Mouse (Mus musculus) layer of hippocampus, postnatal 36 days (tissue): Measurements from ENCODE around the gene App. TPM values are rescaled to one million over a fixed set of nuclear protein-coding genes. Genes with fewer than 3 reads are reported as not detected.

Source experiments
- DNase-seq, 2 experiments: peaks; one replicate each; pipeline ENCODE4 v3.0.0; 2022
- total RNA-seq, 2 experiments: library from RNA; stranded (reverse); gene quantifications; 2 replicates each; pipeline ENCODE4 v1.2.3; 2021

The App gene
- 1,000 to 10,000 TPM; 1,157 to 1,249 TPM for total RNA-seq

GRCm38 (mm10) chr16:85173373-85174081, at the start of gene App:
TSS of gene App (minus strand) at chr16:85173766.
- peak; percentile 91 to 95 for DNase-seq

- DNase-seq: peak; percentile 5 to 32
These were observed 42.3 kb upstream of the App start for GRCm38 (mm10) chr16:85215846-85216245.

- DNase-seq: no peak
These were observed 41.6 kb upstream of the App start for GRCm38 (mm10) chr16:85215173-85215572.

- no peak for DNase-seq
These were observed 22.1 kb upstream of the App start for GRCm38 (mm10) chr16:85195622-85196021.

DNA sequence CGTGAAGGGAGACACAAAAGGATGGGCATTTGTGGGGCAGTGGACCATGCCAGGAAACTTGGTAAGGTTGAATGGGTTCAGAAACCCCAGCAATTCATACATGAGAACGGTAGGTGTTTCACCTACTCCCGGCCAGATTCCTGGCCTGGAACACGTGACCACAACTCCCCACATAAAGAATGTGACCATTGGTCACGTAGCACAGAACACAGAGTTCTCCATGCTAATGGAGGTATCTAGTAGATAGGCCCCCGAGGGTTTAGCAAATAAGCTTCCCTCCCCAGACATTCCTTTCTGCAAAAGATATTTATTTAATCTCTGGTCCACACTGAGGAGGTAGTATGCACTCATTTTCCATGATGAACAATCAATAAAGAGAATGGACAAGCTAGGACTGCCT, 21.6 kb upstream of the App start:
- DNase-seq: no peak

- no peak for DNase-seq
These were observed 7.9 kb upstream of the App start for GRCm38 (mm10) chr16:85181502-85181901.

DNA sequence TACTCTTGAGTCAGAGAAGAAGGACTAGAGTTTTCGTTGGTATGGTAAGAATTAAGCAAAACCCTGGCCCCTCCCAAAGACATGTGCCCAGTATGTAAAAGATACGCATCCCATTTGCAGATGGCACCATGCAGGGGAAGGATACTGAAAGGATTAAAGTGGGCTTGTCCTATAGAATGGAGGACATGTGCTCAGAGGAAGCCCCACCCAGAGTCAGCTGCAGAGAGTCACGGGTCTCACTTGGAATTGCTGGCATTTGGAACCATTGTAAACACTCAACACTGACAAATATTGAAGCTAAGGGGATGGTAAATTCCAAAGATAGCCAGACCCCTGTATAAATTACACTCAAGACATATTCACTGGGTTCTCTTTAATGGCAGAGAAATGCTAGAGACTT, 7.1 kb upstream of the App start:
- DNase-seq: no peak

DNA sequence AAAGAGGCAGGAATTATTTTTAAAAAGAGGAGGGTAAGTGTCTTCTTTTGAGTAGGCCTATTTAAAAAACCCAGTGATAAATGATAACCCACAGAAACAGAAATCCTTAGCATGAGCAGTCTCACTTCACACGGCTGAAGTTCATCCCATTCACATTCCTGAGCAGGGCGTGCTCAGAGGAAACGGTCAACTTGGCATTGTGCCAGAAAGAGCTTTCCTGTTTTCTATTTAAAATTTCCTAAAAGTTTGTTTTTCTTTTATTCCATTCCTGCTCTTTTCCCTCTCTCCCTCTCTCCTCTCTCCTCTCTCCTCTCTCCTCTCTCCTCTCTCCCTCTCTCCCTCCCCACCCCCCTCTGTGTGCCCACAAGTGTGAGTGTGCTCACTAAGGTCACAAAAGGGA, 3.1 kb upstream of the App start:
- no peak for DNase-seq

- peak; percentile 59 to 60 for DNase-seq
These were observed 794 bp downstream of the App start for GRCm38 (mm10) chr16:85172571-85173372.

DNA sequence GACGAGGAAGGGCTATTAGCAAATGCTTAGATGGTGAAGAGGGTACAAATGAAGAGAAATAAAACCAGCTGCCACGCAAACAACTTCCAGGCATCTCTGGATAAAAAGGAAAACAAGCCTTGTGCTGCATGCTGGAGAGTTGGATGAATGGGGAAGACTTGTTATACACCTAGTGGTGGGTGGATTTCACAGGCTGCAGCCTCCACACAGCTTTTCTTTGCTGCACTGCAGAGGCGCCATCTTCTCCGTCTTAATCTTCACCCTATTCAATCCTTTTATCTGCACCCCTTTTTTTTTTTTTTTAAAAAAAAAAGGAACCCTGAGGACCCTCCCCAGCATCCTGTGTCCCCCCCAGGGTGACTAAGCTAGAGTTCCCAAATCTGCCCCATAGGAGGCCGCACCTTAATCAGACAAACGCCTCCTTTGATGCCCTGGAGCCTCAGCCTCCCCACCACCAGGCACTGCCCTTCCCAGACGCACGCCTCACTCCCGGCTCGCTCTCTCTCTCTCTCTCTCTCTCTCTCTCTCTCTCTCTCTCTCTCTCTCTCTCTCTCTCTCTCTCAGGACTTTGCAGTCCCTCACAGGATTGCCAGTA, 1.5 kb downstream of the App start:
- peak in 1 of 2 experiments; percentile 56 for DNase-seq

DNA sequence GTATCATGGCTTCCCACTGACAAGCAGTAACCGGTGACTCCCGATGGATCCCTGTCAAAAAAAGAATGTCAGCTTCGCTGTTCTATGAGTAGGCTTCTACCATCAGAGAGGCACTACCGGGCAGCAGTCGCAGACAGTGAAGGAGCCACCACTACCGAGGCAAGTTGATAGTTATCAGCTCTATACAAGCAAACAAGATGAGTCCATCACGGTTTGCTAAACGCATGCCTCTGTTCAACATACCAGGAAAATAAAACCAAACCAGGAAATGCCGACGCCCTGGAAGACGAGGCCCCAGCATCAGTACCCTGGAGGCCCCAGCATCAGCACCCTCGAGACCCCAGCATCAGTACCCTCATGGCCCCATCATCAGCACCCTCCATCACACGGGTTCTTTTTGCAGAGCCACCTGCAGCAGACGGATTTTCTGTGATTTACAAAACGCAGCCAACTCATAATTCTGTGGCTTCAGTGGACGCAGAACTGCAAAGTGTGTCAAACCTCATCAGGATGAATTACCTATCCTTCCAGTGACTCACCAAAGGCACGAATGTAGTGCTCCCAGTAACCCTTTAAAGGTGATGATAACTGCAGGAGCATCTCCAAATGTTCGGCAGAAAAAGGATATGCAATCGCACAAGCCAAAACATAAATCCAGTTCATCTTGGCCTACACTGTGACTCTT, 2.6 kb downstream of the App start:
- DNase-seq: no peak

GRCm38 (mm10) chr16:85168821-85169220, 4.7 kb downstream of the App start:
- no peak for DNase-seq

DNA sequence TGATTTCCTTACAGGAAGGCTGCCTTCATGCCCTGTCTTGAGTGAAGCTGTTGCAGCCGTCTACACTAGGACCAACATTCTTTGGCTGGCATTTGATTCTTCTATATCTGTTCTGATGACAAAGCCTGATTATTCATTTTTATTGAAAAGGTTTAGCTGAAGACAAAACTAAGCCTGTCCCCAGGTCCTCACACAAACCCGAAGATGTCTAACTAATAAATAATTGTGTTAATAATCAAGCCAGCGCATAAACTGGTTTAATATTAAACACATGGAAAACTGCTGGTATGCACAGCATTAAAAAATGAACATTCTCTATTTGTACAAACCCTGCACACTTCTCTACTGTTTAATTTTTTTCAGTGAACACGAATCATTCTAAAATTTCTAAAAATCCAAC, 7.4 kb downstream of the App start:
- DNase-seq: no peak

DNA sequence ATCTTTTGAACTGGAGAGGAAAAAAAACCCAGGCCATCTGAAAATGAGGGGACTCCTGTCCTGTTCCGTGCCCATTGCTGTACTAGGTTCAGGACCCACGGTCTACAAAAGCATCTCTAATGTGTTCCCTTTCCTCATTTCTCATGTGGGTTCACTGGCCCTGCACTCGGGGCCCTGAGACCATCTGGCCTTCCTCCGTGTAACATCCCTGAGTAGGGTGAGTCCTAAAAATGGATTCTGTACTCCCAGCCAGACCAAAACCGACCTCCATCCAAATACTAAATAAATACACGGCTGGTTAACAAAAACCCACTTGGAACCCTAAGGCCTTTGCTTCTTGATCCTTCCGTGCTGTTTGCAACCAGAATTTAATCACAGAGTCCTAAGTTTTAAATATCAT, 7.9 kb downstream of the App start:
- no peak for DNase-seq

- DNase-seq: no peak
These were observed 8.4 kb downstream of the App start for GRCm38 (mm10) chr16:85165177-85165576.

DNA sequence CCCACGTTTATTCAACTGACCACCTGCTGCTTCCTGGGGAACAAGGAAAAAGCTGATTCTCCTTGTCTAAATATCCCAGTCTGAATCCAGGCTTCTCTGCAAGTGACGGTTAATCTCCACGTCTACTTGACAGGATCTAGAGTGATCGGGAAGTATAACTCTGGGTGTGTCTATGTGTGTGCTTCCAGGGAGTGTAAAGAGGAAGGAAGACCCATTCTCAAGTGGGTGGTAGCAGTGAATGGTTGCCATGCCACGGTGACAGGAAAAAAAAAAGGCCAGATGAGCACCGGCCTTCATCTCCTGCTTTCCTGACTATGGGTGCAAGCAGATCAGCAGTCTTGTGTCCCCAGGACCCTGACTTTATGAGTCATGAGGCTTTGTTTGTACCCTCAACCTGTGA, 10.8 kb downstream of the App start:
- DNase-seq: no peak

DNA sequence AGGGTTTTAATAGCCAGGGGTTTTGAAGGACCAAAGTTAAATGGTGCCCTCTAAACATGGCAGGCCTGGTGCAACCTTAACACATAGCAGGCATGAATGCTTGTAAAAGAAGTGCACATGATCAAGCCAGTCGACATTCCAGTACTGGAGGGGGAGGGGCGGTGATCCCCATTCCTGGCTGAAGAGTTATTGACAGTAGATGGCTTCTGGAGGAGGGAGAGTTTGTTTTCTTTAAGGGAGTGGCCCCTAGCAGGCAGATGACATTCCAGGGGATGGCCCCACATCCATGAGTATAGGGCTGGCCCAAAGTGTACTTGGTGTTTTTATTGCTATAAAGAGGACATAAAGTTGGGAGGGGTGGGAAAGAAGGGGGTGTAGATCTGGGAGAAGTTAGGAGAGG, 13.4 kb downstream of the App start:
- DNase-seq: no peak

DNA sequence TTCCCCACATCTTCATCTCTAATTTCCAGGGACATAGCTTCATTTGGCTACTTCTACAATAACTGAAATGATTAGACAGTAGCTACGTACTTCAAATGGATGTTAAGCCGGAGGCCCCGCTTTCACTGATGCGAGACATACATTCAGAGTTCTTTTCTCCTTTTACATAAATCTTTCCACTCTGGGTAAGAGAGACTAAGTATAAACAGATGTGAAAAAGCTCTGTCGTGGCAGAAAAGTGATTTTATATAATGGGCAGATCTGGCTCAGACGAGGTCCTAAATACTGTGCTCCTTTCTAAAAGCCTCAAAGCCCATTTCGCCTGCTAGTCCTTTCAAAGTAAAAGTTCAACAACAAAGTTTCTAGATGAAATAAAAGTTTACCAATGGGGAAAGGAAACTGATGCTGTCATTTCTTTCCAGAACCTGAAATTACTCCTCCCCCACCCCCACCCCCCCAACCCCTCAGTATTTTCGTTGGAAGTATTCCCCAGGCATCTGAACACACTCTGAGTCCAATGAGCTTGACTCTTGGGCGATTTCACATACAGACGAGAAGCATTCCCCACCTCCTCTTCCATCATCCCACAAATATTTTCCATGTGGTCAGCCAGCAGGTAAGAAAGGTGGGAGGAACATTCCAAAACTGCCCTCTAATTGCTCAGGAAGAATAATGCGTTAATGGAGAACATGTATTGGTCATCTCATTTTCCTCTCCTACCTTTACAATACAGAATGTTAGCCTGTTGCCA, 15.6 kb downstream of the App start:
- no peak for DNase-seq

DNA sequence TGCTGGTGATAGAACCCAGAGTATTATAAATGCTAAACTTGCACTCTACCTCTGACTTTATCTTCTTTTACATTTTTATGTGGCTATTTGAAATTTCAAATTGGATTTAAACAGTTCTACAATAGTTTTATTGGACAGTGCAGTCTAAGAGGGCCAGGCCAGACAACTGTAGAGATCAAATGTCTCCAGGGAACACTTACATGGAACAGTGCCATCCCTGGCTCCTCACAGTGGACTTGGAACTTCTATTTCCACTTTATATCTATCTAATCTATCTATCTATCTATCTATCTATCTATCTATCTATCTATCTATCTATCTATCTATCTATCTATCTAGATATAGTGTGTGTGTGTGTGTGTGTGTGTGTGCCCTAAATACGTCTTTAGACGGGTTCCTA, 16.4 kb downstream of the App start:
- no peak for DNase-seq

- no peak for DNase-seq
These were observed 17.7 kb downstream of the App start for GRCm38 (mm10) chr16:85155836-85156235.

DNA sequence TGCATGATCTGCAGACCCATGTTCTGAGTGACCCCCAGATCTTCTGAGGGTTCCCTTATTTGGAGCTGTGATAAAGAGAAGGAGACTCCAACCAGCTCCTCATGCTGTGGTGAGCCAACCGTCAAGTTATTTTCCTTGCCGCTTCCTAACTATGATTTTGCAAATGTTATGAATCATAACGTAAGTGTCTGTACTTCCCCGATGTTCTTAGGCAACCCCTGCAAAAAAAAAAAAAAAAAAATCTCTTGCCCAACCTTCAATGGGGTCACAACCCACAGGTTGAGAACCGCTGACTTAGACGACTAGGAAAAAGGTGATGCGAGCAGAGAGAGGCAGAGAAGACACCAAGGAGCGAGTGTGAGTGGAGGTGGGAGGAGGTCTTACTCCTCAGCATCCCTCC, 21.1 kb downstream of the App start:
- no peak for DNase-seq

- DNase-seq: no peak
These were observed 21.9 kb downstream of the App start for GRCm38 (mm10) chr16:85151681-85152080.
